Mouse (Mus musculus) cerebellum, adult 2 months (tissue): ENCODE measurements around the gene Cul9. TPM values are rescaled to one million over a fixed set of nuclear protein-coding genes. Genes with fewer than 3 reads are reported as not detected.
"Not testable (repeated sequence)": the region's sequence is repeated elsewhere in the genome, so short reads cannot be mapped to it uniquely, and the experiment has no call there.

ENCODE experiments used
- DNase-seq, 2 experiments: peaks; one replicate each; pipeline ENCODE4 v3.0.0; 2021
- H3K27ac ChIP-seq: fragments of 200-500 bp; 2 replicates; pipeline ENCODE4 v1.5.1; 2012; ENCODE audit warnings: low read length, control low read depth, inconsistent platforms; ENCODE audit not compliant: insufficient read depth
- H3K27me3 ChIP-seq: fragments of 200-500 bp; 2 replicates; pipeline ENCODE4 v1.6.1; 2012; ENCODE audit warnings: inconsistent platforms, mild to moderate bottlenecking, low read length, moderate library complexity; ENCODE audit not compliant: control insufficient read depth, insufficient read depth
- H3K4me1 ChIP-seq: fragments of 200-500 bp; 2 replicates; pipeline ENCODE4 v1.6.1; 2011; ENCODE audit warnings: low read length; ENCODE audit not compliant: control insufficient read depth, insufficient read depth
- H3K4me3 ChIP-seq: fragments of 200-500 bp; replicated peaks from 2 replicates; pipeline ENCODE3; 2011; ENCODE audit warnings: mild to moderate bottlenecking, low read depth, low read length, control low read depth; ENCODE audit not compliant: insufficient read depth
- CTCF ChIP-seq: fragments of 200-500 bp; IDR thresholded peaks from 2 replicates; pipeline ENCODE4 v1.5.1; 2011; ENCODE audit warnings: low read depth, mild to moderate bottlenecking, control low read depth, low read length, moderate library complexity, borderline replicate concordance; ENCODE audit not compliant: insufficient read depth
- POLR2A ChIP-seq: fragments of 200-500 bp; IDR thresholded peaks from 2 replicates; pipeline ENCODE4 v1.6.1; 2011; ENCODE audit warnings: low read length, control low read depth, borderline replicate concordance; ENCODE audit not compliant: insufficient read depth
- WGBS: fragments of 180-500 bp; shearing (Covaris S2); methylation state at CpG from one replicate; pipeline ENCODE4 v1.1.7; 2018; 5-methylcytosine and 5-hydroxymethylcytosine counted together
- polyA plus RNA-seq: library from polyadenylated mRNA; depleted of rRNA; stranded (reverse); fragments of >200 nt; gene quantifications from 2 replicates; pipeline ENCODE4 v1.2.3, GENCODE M21; 2012

Cul9 gene
- polyA plus RNA-seq, 1 experiment: 56.2 TPM

DNA sequence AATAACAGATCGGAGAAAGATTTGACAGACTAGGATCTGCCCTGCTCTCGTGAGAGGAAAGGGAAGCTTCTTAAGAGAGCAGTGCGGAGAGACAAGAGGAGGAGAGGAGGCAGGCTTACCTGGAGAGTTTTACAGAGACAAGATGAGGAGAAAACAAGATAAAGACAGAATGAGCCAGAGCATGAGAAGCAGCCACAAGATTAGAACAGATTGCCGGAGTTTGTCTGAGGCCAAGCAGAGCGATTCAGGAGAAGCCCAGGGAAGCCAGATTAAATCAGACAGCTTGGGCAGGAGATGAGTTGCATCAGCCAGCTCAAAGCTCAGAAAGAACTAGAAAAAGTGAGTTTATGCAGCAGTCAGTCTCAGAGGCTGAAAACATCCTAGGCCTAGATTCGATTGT is 42.7 kb upstream of the Cul9 start:
- no peak for DNase-seq
- H3K4me3 ChIP-seq: no peak overlapping the region
- no peak for TF ChIP-seq POLR2A
- TF ChIP-seq CTCF: no peak
- H3K27me3 ChIP-seq: no peaks in the 10 kb centered on the region
- no peak overlapping the region for H3K27ac ChIP-seq
- no peaks in the 10 kb centered on the region for H3K4me1 ChIP-seq
- WGBS: 85% methylated on average over 6 of the region's 6 CpGs

DNA sequence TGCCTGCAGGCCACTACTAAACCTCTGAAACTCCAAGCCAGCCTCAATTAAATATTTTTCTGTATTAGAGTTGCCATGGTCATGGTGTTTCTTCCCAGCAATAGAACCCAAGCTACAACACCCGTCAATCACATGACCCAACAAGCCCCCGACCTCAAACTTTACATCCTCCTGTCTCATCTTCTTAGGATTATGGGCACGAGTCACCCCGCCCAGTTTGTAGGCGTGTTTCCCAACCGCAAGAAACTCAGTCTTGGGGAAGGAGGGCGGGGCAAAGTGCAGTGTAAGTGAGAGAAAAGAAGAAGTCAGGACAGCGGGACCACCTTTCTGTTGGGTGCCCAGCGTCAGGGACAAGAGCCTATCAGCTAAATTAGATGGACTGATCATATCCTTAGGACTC is 42.0 kb upstream of the Cul9 start:
- no peak for DNase-seq
- 87% methylated on average over 9 of the region's 9 CpGs for WGBS
- no peak overlapping the region for H3K4me3 ChIP-seq
- no peaks in the 10 kb centered on the region for H3K27me3 ChIP-seq
- no peaks in the 10 kb centered on the region for H3K4me1 ChIP-seq
- no peak overlapping the region for H3K27ac ChIP-seq
- TF ChIP-seq CTCF (no peak), POLR2A (no peak)

DNA sequence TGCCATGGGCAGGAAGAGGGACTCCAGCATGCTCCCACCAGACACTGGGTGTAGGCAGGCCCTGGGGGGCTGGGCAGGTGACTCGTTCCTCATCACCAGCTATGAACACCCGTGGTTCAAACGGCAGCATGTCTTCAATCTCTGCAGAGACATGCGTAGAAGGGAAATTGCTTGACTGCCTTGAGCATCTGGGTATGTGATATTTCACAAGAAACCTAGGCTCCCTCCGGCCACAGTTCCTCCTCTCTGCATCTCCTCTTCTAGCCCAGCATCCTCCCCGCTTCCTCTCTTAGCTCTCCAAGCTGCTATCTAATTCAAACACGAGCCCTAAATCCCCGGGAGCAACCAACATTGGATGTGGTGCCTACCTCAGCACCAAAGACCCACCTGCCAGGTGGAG is 40.1 kb upstream of the Cul9 start:
- 95% methylated on average over 8 of the region's 8 CpGs for WGBS
- no peak overlapping the region for H3K4me3 ChIP-seq
- no peak for TF ChIP-seq CTCF
- TF ChIP-seq POLR2A: no peak
- no peaks in the 10 kb centered on the region for H3K27me3 ChIP-seq
- no peaks in the 10 kb centered on the region for H3K4me1 ChIP-seq
- no peak for DNase-seq
- H3K27ac ChIP-seq: no peak overlapping the region

DNA sequence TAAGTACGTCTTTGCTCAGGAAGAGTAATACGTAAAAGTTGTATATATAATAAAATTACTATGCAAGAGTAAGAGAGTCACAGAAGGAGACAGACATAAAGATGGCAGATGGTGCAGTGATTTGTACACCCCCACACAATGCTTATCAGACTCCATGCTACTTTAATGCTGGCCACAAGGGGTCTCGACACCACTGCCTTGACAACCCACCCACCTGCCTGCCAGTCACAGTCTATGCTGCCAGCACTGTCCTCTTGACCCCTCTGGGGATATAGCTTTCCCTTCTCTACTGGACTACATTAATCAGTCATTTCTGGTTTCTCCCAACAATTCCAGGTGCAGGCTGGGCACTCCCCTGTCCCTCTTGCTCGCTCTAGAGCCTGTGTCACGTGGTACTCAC is 32.5 kb upstream of the Cul9 start:
- H3K27ac ChIP-seq: no peak overlapping the region

DNA sequence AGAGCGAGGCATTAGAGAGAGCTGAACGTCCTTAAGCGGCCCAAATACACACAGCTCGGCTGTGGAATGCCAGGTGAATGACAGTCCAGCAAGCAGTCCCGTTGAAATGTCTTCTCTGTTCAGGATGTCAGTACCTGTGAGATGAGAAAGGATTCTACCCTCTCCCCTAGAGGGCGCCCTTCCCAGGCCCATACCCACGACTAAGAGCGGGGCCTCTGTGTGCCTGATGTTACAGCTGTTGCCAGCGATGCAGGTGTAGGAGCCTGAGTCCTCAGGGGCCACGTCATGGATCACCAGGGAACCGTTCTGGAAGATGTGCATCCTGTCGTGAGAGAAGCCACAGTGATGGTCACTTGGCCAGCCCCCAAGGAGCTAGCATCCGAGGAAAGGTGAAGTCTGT is 29.9 kb upstream of the Cul9 start:
- Histone ChIP-seq H3K4me3 (no peak overlapping the region), H3K4me1 (no peaks in the 10 kb centered on the region), H3K27ac (no peak overlapping the region), H3K27me3 (no peaks in the 10 kb centered on the region)
- 82% methylated on average over 13 of the region's 13 CpGs for WGBS
- DNase-seq: no peak
- TF ChIP-seq POLR2A (no peak), CTCF (0 out of 2 replicates have a peak, but pooled peaks have one; percentile 25)

More for the DNA sequence above, 32.5 kb upstream of the Cul9 start:
- DNase-seq: no peak
- 67% methylated on average over 5 of the region's 5 CpGs for WGBS
- Histone ChIP-seq H3K4me3 (no peak overlapping the region), H3K4me1 (no peaks in the 10 kb centered on the region), H3K27me3 (no peaks in the 10 kb centered on the region)
- no peak for TF ChIP-seq POLR2A
- peak; percentile 9; the same call in 1 of the 2 replicates for TF ChIP-seq CTCF

DNA sequence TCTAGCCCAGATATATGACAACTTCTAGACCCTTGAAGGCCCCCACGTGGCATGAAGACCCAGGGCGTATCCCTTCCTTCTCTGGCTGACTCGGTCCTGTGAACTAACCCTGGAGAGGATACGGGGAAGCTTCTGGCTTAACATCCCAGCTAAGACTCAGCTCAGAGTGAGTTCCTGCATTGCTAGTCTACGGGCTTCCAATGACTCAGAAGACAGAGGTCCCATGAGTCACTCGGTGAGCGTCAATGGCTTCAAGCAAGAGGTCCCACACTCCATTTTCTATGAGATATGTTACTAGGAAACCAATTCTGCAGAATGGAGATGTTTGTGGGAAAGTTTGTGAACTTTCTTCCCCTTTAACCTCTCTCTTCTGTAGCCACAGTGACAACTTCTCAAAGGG is 28.3 kb upstream of the Cul9 start:
- TF ChIP-seq CTCF (no peak), POLR2A (no peak)
- no peak overlapping the region for H3K27ac ChIP-seq
- 93% methylated on average over 7 of the region's 7 CpGs for WGBS

DNA sequence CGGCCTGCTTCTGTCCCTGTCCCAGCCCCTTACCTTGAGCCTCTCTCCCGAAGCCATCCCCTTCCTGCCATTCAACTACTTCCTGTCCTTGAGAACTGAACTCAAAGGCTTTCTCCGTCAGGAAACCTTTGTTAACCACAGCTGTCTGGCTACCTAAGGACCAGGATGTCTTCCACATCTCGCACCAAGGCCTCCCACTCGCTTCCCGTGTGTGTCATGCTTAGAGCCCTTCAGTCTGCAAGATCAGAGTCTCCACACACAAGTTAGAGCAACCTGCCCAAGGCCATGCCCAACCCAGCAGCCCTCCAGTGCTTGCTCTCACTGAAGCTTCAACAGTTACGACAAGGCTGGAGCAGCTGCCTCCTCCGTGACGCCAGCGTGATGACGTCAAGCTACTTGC is 24.8 kb upstream of the Cul9 start:
- Histone ChIP-seq H3K4me1 (no peaks in the 10 kb centered on the region), H3K4me3 (no peak overlapping the region), H3K27me3 (no peaks in the 10 kb centered on the region), H3K27ac (no peak overlapping the region)
- WGBS: 91% methylated on average over 11 of the region's 11 CpGs
- TF ChIP-seq CTCF (no peak), POLR2A (no peak)
- no peak for DNase-seq

More for the DNA sequence above, 28.3 kb upstream of the Cul9 start:
- Histone ChIP-seq H3K27me3 (no peaks in the 10 kb centered on the region), H3K4me3 (no peak overlapping the region), H3K4me1 (no peaks in the 10 kb centered on the region)
- DNase-seq: no peak

DNA sequence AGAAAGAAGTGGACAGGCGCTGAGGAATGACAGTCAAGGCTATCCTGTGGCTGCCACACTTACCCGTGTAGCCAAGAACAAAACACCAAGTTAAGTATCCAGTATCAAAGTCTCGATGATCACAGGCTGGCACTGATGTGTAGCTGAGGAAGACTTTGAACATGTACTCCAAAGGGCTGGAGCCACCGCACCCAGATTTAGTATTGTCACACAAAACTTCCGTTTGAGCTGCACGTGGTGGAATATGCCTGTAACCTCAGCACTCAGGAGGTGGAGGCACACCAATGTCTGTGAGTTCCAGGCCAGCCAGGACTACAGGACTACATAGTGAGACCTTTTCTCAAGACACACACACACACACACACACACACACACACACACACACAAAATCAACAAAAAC is 13.0 kb upstream of the Cul9 start:
- no peak for DNase-seq
- WGBS: 94% methylated on average over 6 of the region's 6 CpGs
- Histone ChIP-seq H3K4me3 (no peak overlapping the region), H3K4me1 (no peaks in the 10 kb centered on the region; the same call in 1 of the 2 replicates), H3K27ac (no peak overlapping the region), H3K27me3 (no peaks in the 10 kb centered on the region)
- TF ChIP-seq POLR2A (no peak), CTCF (no peak)

DNA sequence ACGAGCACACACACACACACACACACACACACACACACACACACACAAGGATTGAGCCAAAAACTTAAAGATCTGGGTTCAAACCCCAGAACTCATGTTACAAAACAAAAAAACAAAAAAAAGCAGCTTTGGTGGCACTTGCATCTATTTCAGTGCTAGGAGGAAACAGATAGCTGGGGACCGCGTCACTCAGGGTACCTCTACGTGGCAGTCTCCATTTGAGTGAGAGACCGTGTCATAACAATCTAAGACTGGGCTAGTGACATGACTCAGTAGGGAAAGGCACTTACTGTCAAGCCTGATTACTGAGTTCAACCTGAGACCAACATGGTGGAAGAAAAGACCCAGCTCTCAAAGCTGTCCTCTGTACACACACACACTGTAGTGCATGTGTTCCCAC is 12.0 kb upstream of the Cul9 start:
- no peak overlapping the region for H3K27ac ChIP-seq
- peaks cover 8% of the 10 kb centered on the region for H3K4me1 ChIP-seq
- TF ChIP-seq CTCF (no peak), POLR2A (no peak)
- WGBS: 90% methylated on average over 5 of the region's 5 CpGs
- no peak overlapping the region for H3K4me3 ChIP-seq
- H3K27me3 ChIP-seq: no peaks in the 10 kb centered on the region
- DNase-seq: no peak

DNA sequence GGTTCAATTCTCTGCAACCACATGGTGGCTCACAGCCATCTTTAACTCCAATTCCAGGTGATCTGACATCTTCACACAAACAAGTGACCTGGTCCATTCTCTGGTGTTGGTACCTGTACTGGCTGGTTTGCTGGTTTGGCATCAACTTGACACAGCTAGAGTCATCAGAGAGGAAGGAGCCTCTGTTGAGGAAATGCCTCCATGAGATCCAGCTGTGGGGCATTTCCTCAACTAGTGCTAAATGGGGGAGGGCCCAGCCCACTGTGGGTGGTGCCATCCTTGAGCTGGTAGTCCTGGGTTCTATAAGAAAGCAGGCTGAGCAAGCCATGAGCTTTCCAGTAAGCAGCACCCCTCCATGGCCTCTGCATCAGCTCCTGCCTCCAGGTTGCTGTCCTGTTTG is 11.1 kb upstream of the Cul9 start:
- DNase-seq, H3K4me1 ChIP-seq, H3K27ac ChIP-seq, H3K27me3 ChIP-seq, H3K4me3 ChIP-seq: not testable (repeated sequence)
